Comparison of ENCODE assay signal across 7 mouse cellular contexts in genomic region chr16:90694719-90695118, GRCm38 (mm10). TPM values are rescaled to one million over a fixed set of nuclear protein-coding genes. Genes with fewer than 3 reads are reported as not detected.
DNase-seq lines count a peak whose midpoint lies in the region; ATAC-seq lines count a peak whose summit lies in the region.

No protein-coding gene starts in this region.

- no peak overlapping the region for H3K27ac ChIP-seq in liver, embryonic 11.5 days (ENCODE audit: low read depth, low read length)
- H3K27ac ChIP-seq in forebrain, embryonic 12.5 days, result no peak overlapping the region

- no peak overlapping the region for H3K4me3 ChIP-seq in liver, embryonic 11.5 days (ENCODE audit: low read depth, low read length)
- H3K4me3 ChIP-seq in forebrain, embryonic 12.5 days (replicated peaks), result no peak overlapping the region

- no peaks in the 10 kb centered on the region for H3K9me3 ChIP-seq in liver, embryonic 11.5 days (ENCODE audit: control insufficient read depth, low read length)
- no peaks in the 10 kb centered on the region for H3K9me3 ChIP-seq in forebrain, embryonic 12.5 days

- H3K4me2 ChIP-seq in liver, embryonic 11.5 days, result no peak overlapping the region
- H3K4me2 ChIP-seq in forebrain, embryonic 12.5 days, result no peak overlapping the region

- no peaks in the 10 kb centered on the region for H3K36me3 ChIP-seq in liver, embryonic 11.5 days (ENCODE audit: control insufficient read depth, insufficient read depth, low read length)
- H3K36me3 ChIP-seq in forebrain, embryonic 12.5 days (replicated peaks), result no peaks in the 10 kb centered on the region

- no peak overlapping the region for H3K9ac ChIP-seq in liver, embryonic 11.5 days (ENCODE audit: low read depth, low read length)
- no peak overlapping the region for H3K9ac ChIP-seq in forebrain, embryonic 12.5 days

- ATAC-seq in liver, embryonic 11.5 days (replicated peaks; ENCODE audit: low FRiP score), result peak; percentile 53; the same call in 1 of the 2 replicates
- ATAC-seq in forebrain, embryonic 12.5 days (ENCODE audit: low FRiP score), result no peak

- intact Hi-C loops in left cerebral cortex, postnatal 4 days (cut with DNase I), result loop anchor here (10.0 kb wide), 1 partner anchor 190 kb away; no protein-coding TSS in a partner anchor

- DNase-seq in left cerebral cortex, postnatal 4 days, result peak; percentile 41
- DNase-seq in left cerebral cortex, adult 11 months (ENCODE audit: low spot score), result no peak
- DNase-seq in T-cell, adult 2 months (ENCODE audit: low spot score), result peak; percentile 16
- peak; percentile 43 to 70 for DNase-seq in cerebellum, postnatal 14 days
- no peak for DNase-seq in liver, embryonic 11.5 days (ENCODE audit: low spot score)
- peak; percentile 9 for DNase-seq in spleen, adult 12 weeks (ENCODE audit: low spot score)

- H3K4me1 ChIP-seq in liver, embryonic 11.5 days (replicated peaks; ENCODE audit: control insufficient read depth, insufficient read depth, low read length), result no peaks in the 10 kb centered on the region
- peaks cover 12% of the 10 kb centered on the region; the same call in 1 of the 2 replicates for H3K4me1 ChIP-seq in forebrain, embryonic 12.5 days

- 56% methylated on average over 9 of the region's 9 CpGs for WGBS in liver, embryonic 11.5 days
- 72% methylated on average over 9 of the region's 9 CpGs for WGBS in forebrain, embryonic 12.5 days

- H3K27me3 ChIP-seq in liver, embryonic 11.5 days (replicated peaks; ENCODE audit: control insufficient read depth, insufficient read depth, low read length), result no peaks in the 10 kb centered on the region
- H3K27me3 ChIP-seq in forebrain, embryonic 12.5 days, result no peaks in the 10 kb centered on the region

RNA-seq across cellular contexts. Expression of gene Mis18a, which starts 32.5 kb away (rescaled TPM):
- 10 to 100 TPM; 11.3 TPM for total RNA-seq in left cerebral cortex, postnatal 4 days (2021)
- polyA plus RNA-seq in liver, embryonic 11.5 days (2014; fragmentation: Nextera tagmentation; extraction: Ambion mirVana), result 78.1 and 81.0 TPM in 2 replicates
- polyA plus RNA-seq in forebrain, embryonic 12.5 days (2016; fragmentation: Nextera tagmentation; extraction: Ambion mirVana), result 80.1 and 82.0 TPM in 2 replicates

RNA-seq across cellular contexts. Expression of gene Mrap, which starts 43.3 kb away (rescaled TPM):
- total RNA-seq in left cerebral cortex, postnatal 4 days (2021), result not detected
- 77.5 and 79.0 TPM in 2 replicates for polyA plus RNA-seq in liver, embryonic 11.5 days (2014; fragmentation: Nextera tagmentation; extraction: Ambion mirVana)
- polyA plus RNA-seq in forebrain, embryonic 12.5 days (2016; fragmentation: Nextera tagmentation; extraction: Ambion mirVana), result not detected in 2 replicates

Comparison
In these comparisons a context has a peak if more than half of its experiments do, and no peak if none do; other contexts are left out.
1. DNase-seq: peak in left cerebral cortex, postnatal 4 days (single experiment), T-cell, adult 2 months (single experiment), cerebellum, postnatal 14 days (2 of 2) and spleen, adult 12 weeks (single experiment); none in left cerebral cortex, adult 11 months (single experiment) and liver, embryonic 11.5 days (single experiment).
2. RNA of gene Mrap, which starts 43.3 kb away (polyA plus RNA-seq): 77.5 to 79.0 TPM in liver, embryonic 11.5 days; not detected in forebrain, embryonic 12.5 days; every median in the first group is over 10 times any median in the second.